Mouse (Mus musculus) liver, embryonic 14.5 days (tissue): ENCODE data around the gene Terb2.

Source experiments
- CTCF ChIP-seq: IDR thresholded peaks from 2 replicates; pipeline ENCODE4 v1.5.1; 2016; ENCODE audit warnings: antibody characterized with exemption, low read depth, control low read depth
- EP300 ChIP-seq: IDR thresholded peaks from 2 replicates; pipeline ENCODE4 v1.6.1; 2016; ENCODE audit warnings: antibody characterized with exemption, low read depth

- TF ChIP-seq CTCF (no peak), EP300 (no peak)
Observed at GRCm38 (mm10) chr2:122191849-122192248, 5.8 kb downstream of the Terb2 start.
